Mouse (Mus musculus) embryonic fibroblast, embryonic 13.5 days (primary cell): ENCODE results near the gene Rpl14. TPM values are rescaled to one million over a fixed set of nuclear protein-coding genes. Genes with fewer than 3 reads are reported as not detected.

ENCODE experiments used
- H3K27ac ChIP-seq: 2 replicates; pipeline ENCODE4 v1.5.1; 2012; ENCODE audit warnings: low read length, control low read depth, inconsistent platforms; ENCODE audit not compliant: insufficient read depth
- H3K4me1 ChIP-seq: 2 replicates; pipeline ENCODE4 v1.6.1; 2011; ENCODE audit warnings: low read length; ENCODE audit not compliant: control insufficient read depth, insufficient read depth
- H3K4me3 ChIP-seq: 2 replicates; pipeline ENCODE4 v1.5.1; 2011; ENCODE audit warnings: mild to moderate bottlenecking, control low read depth, low read length; ENCODE audit not compliant: insufficient read depth
- CTCF ChIP-seq: IDR thresholded peaks from 2 replicates; pipeline ENCODE4 v1.5.1; 2011; ENCODE audit warnings: mild to moderate bottlenecking, control low read depth, low read length, moderate library complexity, borderline replicate concordance; ENCODE audit not compliant: insufficient read depth
- POLR2A ChIP-seq: IDR thresholded peaks from 2 replicates; pipeline ENCODE4 v1.6.1; 2011; ENCODE audit warnings: low read depth, mild to moderate bottlenecking, control low read depth, low read length, moderate library complexity
- polyA plus RNA-seq: library from polyadenylated mRNA; stranded (reverse); fragments of >200 nt; gene quantifications from 2 replicates; pipeline ENCODE4 v1.2.4, GENCODE M21; 2011; ENCODE audit warnings: low read depth; ENCODE audit not compliant: missing spikeins, insufficient read length

Gene Rpl14
- polyA plus RNA-seq, 1 experiment = 831 TPM

GRCm38 (mm10) chr9:120581941-120582618 lies 10.8 kb downstream of the Rpl14 start:
- Histone ChIP-seq H3K4me3 (peak overlapping the region; percentile 5), H3K4me1 (peaks cover 7% of the 10 kb centered on the region), H3K27ac (peak overlapping the region; percentile 51)
- TF ChIP-seq POLR2A (peak; percentile 20; the same call in 1 of the 2 replicates), CTCF (no peak)

GRCm38 (mm10) chr9:120582619-120583308 lies 11.5 kb downstream of the Rpl14 start:
- H3K4me1 ChIP-seq = peaks cover 4% of the 10 kb centered on the region; the same call in 1 of the 2 replicates
- TF ChIP-seq CTCF (peak; percentile 62; the same call in 1 of the 2 replicates), POLR2A (no peak; the same call in 1 of the 2 replicates)
- H3K4me3 ChIP-seq = peak overlapping the region; percentile 5
- H3K27ac ChIP-seq = peak overlapping the region; percentile 51

GRCm38 (mm10) chr9:120583314-120583713 lies 12.1 kb downstream of the Rpl14 start:
- Histone ChIP-seq H3K27ac (no peak overlapping the region), H3K4me1 (peaks cover 4% of the 10 kb centered on the region; the same call in 1 of the 2 replicates), H3K4me3 (no peak overlapping the region)
- no peak for TF ChIP-seq CTCF
- TF ChIP-seq POLR2A = no peak

- Histone ChIP-seq H3K27ac (no peak overlapping the region), H3K4me3 (no peak overlapping the region), H3K4me1 (peaks cover 4% of the 10 kb centered on the region; the same call in 1 of the 2 replicates)
- no peak for TF ChIP-seq POLR2A
- peak; percentile 46; the same call in 1 of the 2 replicates for TF ChIP-seq CTCF
Measured at GRCm38 (mm10) chr9:120586546-120586945, 15.3 kb downstream of the Rpl14 start.

GRCm38 (mm10) chr9:120591490-120591889 lies 20.2 kb downstream of the Rpl14 start:
- TF ChIP-seq POLR2A = no peak
- peak; percentile 49; the same call in 1 of the 2 replicates for TF ChIP-seq CTCF
- Histone ChIP-seq H3K27ac (no peak overlapping the region), H3K4me3 (no peak overlapping the region), H3K4me1 (peaks cover 5% of the 10 kb centered on the region; the same call in 1 of the 2 replicates)

GRCm38 (mm10) chr9:120593383-120594101 lies 22.3 kb downstream of the Rpl14 start:
- Histone ChIP-seq H3K4me1 (peaks cover 5% of the 10 kb centered on the region; the same call in 1 of the 2 replicates), H3K27ac (no peak overlapping the region), H3K4me3 (no peak overlapping the region)
- TF ChIP-seq CTCF (no peak), POLR2A (no peak)

- TF ChIP-seq POLR2A (no peak), CTCF (no peak)
- Histone ChIP-seq H3K4me3 (no peak overlapping the region), H3K27ac (no peak overlapping the region), H3K4me1 (peaks cover 5% of the 10 kb centered on the region; the same call in 1 of the 2 replicates)
Measured at GRCm38 (mm10) chr9:120594839-120595238, 23.6 kb downstream of the Rpl14 start.

GRCm38 (mm10) chr9:120595306-120595705 lies 24.1 kb downstream of the Rpl14 start:
- no peak overlapping the region for H3K4me3 ChIP-seq
- TF ChIP-seq POLR2A (no peak), CTCF (no peak)
- H3K4me1 ChIP-seq = peaks cover 5% of the 10 kb centered on the region; the same call in 1 of the 2 replicates
- H3K27ac ChIP-seq = no peak overlapping the region

- no peak for TF ChIP-seq POLR2A
- TF ChIP-seq CTCF = peak; percentile 52; the same call in 1 of the 2 replicates
- Histone ChIP-seq H3K27ac (no peak overlapping the region), H3K4me3 (no peak overlapping the region), H3K4me1 (peaks cover 7% of the 10 kb centered on the region; the same call in 1 of the 2 replicates)
Measured at GRCm38 (mm10) chr9:120601488-120602171, 30.4 kb downstream of the Rpl14 start.
